Mouse (Mus musculus) lung, postnatal 25 days (tissue): ENCODE measurements at regions not wholly inside any gene's neighbourhood (a gene's known extent, or its start where the extent isn't known, plus 50 kb on each side); places are given as distances from the start of the nearest gene placed in this dataset.

Experiments used
- DNase-seq: peaks from one replicate; pipeline ENCODE4 v3.0.0; 2022; ENCODE audit warnings: low spot score

DNA sequence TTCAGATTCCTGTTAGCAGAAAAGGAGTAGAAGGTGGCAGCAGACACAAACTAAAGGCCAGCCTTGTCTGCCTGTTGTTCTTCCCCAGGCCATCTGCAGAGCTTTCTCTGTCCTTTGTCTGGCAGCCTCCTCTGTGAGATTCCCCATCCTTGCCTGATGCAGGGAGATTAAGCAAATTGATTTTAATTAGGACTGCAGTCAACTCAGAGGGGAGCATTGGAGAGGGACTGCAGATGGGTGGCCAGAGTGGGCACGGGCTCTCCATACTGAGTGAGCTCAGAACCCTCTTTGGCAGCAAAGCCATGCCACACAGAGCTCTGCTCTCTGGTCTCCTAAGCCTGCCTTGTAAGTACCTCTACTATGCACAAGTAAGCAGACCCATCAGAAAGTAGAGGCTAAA lies 158.5 kb downstream of the Maf start:
- DNase-seq = no peak

DNA sequence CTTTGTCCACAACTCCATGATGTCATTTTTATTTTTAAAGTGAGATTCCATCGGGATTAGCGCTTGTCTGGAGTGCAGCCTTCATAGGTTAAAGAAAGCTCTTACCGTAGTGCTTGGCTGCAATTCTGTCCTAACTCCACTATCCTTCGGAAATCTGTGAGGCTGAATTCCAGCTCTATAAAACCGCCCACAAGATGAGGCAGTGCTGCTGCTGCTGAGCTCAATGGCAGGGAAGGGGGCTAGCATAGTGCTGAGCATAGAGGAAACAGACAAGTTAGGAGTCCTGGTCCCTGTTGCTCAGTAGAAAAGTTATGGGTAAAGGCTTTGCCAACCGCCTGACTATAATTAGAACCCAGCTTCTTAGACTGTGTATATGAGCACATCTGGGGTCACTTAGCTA lies 163.5 kb downstream of the Maf start:
- DNase-seq = no peak

DNA sequence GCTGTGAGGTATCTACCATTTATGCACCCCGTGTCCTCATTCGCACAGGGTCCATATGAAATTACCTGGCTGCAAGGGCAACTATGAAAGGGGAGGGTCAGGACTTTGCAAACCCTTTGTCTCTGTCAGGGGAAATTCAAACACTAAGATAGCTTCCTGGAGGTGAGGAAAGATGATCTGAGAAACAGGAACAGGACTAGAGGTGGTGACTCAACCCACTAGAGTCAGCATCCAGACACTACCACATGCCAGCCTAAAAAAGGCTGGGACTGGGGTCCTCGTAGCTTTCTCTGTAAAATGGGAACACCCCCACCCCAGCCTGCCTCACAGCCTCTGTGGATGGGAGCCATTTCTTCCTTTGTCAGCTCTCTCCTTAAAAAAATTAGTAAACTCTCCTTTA lies 164.7 kb downstream of the Maf start:
- DNase-seq = no peak

- DNase-seq = peak; percentile 14
Measured at GRCm38 (mm10) chr8:115539600-115539999, 168.0 kb downstream of the Maf start.

- DNase-seq = no peak
Measured at GRCm38 (mm10) chr8:115538236-115538635, 169.4 kb downstream of the Maf start.

- DNase-seq = no peak
Measured at GRCm38 (mm10) chr8:115537761-115538160, 169.8 kb downstream of the Maf start.

DNA sequence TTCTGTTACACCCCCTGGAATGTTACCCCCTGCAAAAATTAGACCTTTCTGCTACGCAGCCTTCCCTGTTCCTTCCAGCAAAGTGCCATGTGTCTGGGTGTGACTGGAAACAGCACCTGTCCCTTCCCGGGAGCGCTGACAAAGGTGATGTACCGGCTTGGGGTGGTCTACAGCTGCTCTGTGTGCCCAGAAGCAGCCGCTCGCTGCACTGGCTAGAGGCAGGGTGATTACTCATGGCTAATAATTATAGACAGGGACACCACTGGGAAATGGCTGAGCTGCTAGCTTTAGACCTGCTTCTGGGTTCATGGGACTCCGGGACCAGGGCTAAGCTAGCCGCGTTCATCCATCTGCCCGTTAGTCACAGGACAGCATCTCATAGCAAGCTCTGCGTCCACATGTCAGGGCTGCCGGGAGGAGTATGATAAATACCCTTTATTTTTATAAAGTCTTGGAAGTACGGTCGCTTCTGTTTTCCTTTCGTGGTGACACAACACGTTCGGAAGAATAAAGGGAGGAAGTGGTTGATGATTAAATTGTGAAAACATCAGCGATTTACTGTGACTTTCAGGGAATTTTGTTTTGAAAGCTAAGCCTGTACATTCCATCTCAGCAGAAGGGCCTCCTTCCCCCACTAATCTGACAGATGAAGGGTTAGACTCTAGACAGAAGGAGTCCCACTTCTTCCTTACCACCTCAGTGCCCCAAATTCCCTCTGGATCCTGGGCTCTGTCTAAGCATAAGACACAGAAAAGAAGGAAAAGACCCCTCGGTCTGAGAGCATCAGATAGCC lies 170.8 kb downstream of the Maf start:
- no peak for DNase-seq

DNA sequence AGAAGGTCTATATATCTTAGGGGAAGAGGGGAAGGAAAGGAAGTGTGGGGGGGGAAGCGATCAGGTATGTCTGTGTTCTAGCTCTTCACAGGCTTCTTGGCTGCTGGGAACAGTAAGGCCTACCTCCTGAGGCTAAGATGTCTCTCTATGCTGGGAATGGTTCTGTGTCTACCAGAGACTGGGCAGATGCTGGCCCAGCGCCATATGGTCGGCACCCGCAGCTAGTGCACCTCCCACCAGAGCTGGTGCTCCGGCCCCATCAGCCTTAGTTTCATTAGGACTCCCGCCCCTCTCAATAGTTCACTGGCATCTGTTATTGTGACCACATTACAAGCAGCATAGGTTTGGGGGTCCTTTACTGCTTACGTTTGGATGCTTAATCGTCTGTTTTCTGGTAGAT lies 171.6 kb downstream of the Maf start:
- DNase-seq = no peak

GRCm38 (mm10) chr8:115534030-115534429 lies 173.6 kb downstream of the Maf start:
- DNase-seq = no peak

GRCm38 (mm10) chr8:115531343-115531742 lies 176.3 kb downstream of the Maf start:
- no peak for DNase-seq

- DNase-seq = no peak
Measured at GRCm38 (mm10) chr8:115529568-115530342, 177.8 kb downstream of the Maf start.

- no peak for DNase-seq
Measured at GRCm38 (mm10) chr8:115528879-115529278, 178.7 kb downstream of the Maf start.

DNA sequence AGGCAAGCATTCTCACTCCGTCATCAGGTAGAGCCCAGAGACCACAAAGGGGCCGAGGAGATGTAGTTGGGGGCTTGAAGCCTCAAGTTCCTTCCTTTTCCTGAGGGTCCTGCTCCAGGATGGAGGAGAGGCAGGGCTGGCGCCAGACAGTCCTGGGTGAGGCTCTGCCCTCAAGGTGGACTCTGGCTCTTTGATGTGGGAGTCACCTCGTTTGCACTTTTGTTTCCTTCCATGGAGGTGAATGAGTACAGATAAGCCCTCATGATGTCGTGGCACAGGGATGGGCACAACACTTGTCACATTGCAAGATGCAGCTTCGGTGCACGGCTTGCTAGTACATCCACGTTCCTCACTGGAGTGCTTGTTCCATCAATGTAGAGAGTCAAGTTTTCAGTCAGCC lies 182.4 kb downstream of the Maf start:
- DNase-seq = no peak

- DNase-seq = no peak
Measured at GRCm38 (mm10) chr8:115524713-115525112, 182.9 kb downstream of the Maf start.

- DNase-seq = peak; percentile 32
Measured at GRCm38 (mm10) chr8:115522527-115522926, 185.1 kb downstream of the Maf start.

GRCm38 (mm10) chr8:115515647-115516046 lies 191.9 kb downstream of the Maf start:
- DNase-seq = no peak

DNA sequence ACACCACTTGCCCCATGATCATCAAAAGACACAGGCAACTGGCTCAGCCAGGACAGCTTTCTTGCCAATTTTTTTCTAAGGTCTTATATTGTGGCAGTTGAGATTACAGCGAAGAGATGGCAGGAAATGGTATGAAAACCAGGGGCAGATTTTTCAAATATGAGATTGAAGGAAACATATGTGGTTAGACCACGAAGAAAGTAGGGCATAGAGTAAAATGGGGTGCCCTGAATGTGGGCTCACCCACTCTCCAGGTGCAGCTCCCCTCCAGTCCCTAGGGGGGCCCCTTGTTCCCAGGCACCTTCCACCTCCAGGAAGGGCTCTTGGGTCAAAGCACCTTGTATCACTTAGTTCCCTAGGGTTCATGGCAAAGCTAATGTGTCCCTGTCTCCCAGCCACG lies 193.1 kb downstream of the Maf start:
- no peak for DNase-seq

DNA sequence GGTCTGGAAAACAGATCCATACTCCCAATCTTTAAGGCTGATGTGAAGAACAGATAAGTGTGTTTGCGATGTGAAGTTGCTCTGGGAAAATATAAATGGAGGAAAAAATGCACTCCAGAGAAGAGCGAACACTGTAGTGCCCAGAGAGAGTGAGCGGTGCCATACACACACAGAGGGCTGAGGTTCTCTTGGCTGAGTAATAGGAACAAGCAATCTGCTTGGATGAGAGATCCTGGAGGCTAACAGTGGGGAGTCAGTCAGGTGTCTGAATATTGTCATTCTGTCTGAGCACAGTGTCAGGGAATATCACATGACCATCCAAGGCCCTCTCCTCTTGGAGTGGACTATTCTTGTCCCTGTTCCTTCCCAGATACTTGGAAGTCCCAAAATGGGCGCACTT lies 200.4 kb downstream of the Maf start:
- no peak for DNase-seq

- no peak for DNase-seq
Measured at GRCm38 (mm10) chr8:115506741-115507140, 200.9 kb downstream of the Maf start.

GRCm38 (mm10) chr8:115496016-115496415 lies 211.6 kb downstream of the Maf start:
- DNase-seq = no peak

DNA sequence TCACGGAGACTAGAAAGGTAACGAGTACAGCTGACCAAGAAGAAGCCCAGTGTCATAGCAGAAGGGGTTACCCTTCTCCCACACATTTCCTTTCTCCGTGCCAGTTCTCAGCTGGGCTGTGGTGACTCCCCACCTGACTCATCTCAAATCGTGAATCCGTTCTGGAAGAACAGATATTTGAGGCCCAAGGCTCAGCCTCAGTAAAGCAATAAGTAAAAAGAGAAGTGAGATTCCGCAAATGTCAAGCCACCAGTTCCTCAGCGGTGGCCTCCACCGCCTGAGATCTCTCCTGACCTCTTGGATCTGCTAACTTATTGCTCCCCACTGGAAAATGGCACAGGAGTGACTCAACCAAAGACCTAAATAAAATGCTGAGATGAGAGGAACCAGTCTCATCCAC lies 213.2 kb downstream of the Maf start:
- peak; percentile 4 for DNase-seq

DNA sequence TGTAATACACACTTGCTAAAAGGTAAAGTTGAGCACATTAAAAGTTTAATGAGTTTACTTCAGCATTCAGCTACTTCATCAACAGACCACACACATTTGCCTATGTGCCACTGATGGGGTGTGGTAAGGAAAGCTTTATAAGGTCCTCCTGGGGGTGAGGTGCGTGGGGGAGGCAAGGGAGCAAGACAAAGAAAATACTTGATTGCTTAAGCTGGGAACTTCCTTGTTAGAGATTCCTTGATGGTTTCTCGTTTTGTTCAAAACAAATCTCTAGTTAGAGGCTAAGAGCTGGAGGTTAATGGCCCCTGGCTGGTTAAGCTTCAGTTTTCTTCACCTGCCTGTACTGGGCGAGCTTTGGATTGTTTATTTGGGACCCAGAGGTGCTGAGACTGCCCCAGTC lies 220.7 kb downstream of the Maf start:
- DNase-seq = no peak

DNA sequence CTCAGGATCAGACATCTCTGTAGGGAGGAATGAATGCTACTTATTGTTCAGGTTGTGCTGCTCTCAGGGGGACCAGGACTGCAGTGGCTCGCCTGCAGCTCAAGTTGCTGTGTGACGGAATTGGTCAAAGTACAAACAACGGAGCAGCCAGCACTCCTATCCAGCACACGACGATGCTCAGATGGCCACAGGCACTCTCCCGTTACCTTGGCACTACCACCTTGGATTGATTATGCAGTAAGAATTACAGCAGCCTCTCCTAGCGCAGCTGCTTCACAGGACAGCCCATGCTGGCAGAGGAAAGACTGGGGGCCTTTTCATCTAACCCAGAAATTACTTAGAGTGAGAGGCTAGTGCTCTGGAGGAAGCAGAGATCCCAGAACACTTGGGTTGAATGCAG lies 226.5 kb downstream of the Maf start:
- DNase-seq = no peak
